Mouse (Mus musculus) megakaryocyte, embryonic 14.5 days (primary cell): ENCODE results near the gene Pmm1.

Source experiments
- FLI1 ChIP-seq: IDR thresholded peaks from 2 replicates; pipeline ENCODE4 v1.6.1; 2012; ENCODE audit warnings: low read length, inconsistent platforms, mixed read lengths
- GATA1 ChIP-seq: IDR thresholded peaks from 3 replicates; pipeline ENCODE4 v1.6.1; 2012; ENCODE audit warnings: mixed read lengths, low read length, inconsistent platforms, borderline replicate concordance

GRCm38 (mm10) chr15:81951159-81951558, 9.6 kb downstream of the Pmm1 start:
- TF ChIP-seq GATA1 (no peak), FLI1 (no peak)
